Mouse (Mus musculus): ENCODE measurements around the gene Bod1. TPM values are rescaled to one million over a fixed set of nuclear protein-coding genes. Genes with fewer than 3 reads are reported as not detected.

Gene Bod1
- total and polyA plus RNA-seq, 2 experiments from 2014 or later, result 69.9 to 96.1 TPM

DNA sequence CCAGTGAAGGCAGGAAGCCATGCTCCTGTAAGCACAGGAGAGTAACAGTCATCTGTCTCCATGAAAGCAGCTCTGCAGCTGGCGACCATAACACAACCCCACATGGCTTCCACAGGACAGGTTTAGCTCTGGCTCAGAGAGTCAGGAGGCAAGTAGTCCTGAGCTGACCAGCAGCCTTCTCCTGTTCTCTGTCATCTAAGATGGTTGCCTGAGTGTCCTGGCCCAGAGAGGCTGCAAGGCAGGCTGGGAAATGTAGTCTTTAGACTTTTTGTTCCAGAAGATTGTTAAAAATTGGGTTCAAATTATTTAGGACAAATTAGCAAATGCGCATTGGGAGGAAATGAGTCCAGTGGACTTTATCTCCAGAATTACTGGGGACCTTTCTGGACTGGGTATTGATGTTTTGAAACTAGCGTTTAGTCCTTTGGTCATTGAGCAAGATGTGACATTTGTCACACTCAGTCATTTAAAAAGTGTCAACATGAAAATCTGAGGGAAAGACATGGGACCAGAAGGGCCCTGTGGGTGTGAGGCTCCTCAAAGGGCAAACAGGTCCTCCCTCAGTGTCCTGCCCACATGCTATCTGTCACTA, 5.1 kb upstream of the Bod1 start:
- WGBS, result 90% methylated on average over 3 of the region's 3 CpGs
- Histone ChIP-seq H3K4me1 (ENCODE audit: control insufficient read depth, insufficient read depth) (0 out of 2 replicates have a peak, but pooled peaks cover 5% of the 10 kb centered on the region), H3K9me3 (replicated peaks; ENCODE audit: control insufficient read depth, low read length) (no peaks in the 10 kb centered on the region), H3K4me2 (ENCODE audit: low read depth, low read length) (no peak overlapping the region), H3K4me3 (ENCODE audit: low read depth, low read length) (no peak overlapping the region), H3K9ac (replicated peaks; ENCODE audit: low read depth, low read length) (no peak overlapping the region), H3K27ac (ENCODE audit: low read depth) (no peak overlapping the region), H3K27me3 (ENCODE audit: control insufficient read depth, insufficient read depth, low read length) (no peaks in the 10 kb centered on the region), H3K36me3 (replicated peaks; ENCODE audit: control insufficient read depth, insufficient read depth, low read length) (no peaks in the 10 kb centered on the region)
- ATAC-seq (ENCODE audit: insufficient read depth, low read depth) (no peak), DNase-seq (ENCODE audit: low spot score) (no peak)
- TF ChIP-seq CTCF (IDR thresholded peaks at IDR 0.05; ENCODE audit: low read depth), result no peak
- TF ChIP-seq EP300 (IDR thresholded peaks at IDR 0.05; ENCODE audit: low read depth), result no peak

DNA sequence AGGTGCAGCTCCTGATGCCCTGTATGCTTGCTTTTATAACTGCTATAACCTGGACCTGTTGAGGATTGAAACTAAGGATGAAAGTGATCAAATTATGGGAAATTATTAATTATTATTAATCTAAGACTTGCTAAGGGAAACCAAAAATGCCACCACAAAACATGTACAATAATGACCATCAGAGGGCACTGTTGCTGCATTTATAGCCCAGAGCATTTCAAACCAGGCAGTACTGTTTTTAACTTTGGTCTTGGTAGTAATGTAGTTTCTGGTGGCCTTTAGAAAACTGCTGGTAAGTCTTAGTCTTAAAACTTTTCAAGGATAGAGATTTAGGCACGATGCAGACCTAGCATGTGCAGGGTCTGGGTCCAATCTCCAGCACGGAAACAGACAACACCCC, 3.7 kb upstream of the Bod1 start:
- Histone ChIP-seq H3K4me3 (ENCODE audit: low read depth, low read length) (no peak overlapping the region), H3K27ac (ENCODE audit: low read depth) (no peak overlapping the region), H3K4me1 (ENCODE audit: control insufficient read depth, insufficient read depth) (0 out of 2 replicates have a peak, but pooled peaks cover 8% of the 10 kb centered on the region), H3K9me3 (replicated peaks; ENCODE audit: control insufficient read depth, low read length) (no peaks in the 10 kb centered on the region), H3K4me2 (ENCODE audit: low read depth, low read length) (no peak overlapping the region), H3K27me3 (ENCODE audit: control insufficient read depth, insufficient read depth, low read length) (no peaks in the 10 kb centered on the region), H3K36me3 (replicated peaks; ENCODE audit: control insufficient read depth, insufficient read depth, low read length) (no peaks in the 10 kb centered on the region), H3K9ac (replicated peaks; ENCODE audit: low read depth, low read length) (no peak overlapping the region)
- no peak for ATAC-seq (ENCODE audit: insufficient read depth, low read depth)
- peak; percentile 65 for DNase-seq (ENCODE audit: low spot score)
- TF ChIP-seq CTCF (IDR thresholded peaks at IDR 0.05; ENCODE audit: low read depth) (peak; percentile 74), EP300 (IDR thresholded peaks at IDR 0.05; ENCODE audit: low read depth) (no peak)
- WGBS, result 48% methylated on average over 2 of the region's 2 CpGs

DNA sequence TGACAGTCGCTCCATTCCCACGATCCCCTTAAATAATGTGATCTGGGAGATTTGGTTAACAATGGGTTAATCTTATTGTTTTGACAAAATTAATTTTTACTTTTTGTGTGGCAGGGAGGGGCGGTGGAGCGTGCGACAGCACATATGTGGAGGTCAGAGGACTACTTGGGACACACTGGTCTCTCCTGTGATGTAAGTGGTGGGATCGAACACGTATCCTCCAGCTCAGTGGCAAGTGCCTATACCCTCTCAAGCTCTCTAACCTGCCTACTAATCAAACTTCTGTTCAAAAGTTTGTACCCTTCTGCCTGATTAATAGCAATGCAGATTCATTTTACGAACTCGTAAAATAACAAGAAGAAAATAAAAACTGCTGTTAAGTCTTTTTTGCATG, 482 bp upstream of the Bod1 start:
- H3K4me1 ChIP-seq (ENCODE audit: control insufficient read depth, insufficient read depth), result 0 out of 2 replicates have a peak, but pooled peaks cover 8% of the 10 kb centered on the region
- peaks cover 18% of the 10 kb centered on the region for H3K36me3 ChIP-seq (replicated peaks; ENCODE audit: control insufficient read depth, insufficient read depth, low read length)
- TF ChIP-seq EP300 (IDR thresholded peaks at IDR 0.05; ENCODE audit: low read depth), result no peak
- no peak for TF ChIP-seq CTCF (IDR thresholded peaks at IDR 0.05; ENCODE audit: low read depth)
- peak overlapping the region; percentile 82 for H3K4me3 ChIP-seq (ENCODE audit: low read depth, low read length)
- H3K27ac ChIP-seq (ENCODE audit: low read depth), result 0 out of 2 replicates have a peak overlapping the region, but pooled peaks have one; percentile 15
- no peaks in the 10 kb centered on the region for H3K27me3 ChIP-seq (ENCODE audit: control insufficient read depth, insufficient read depth, low read length)
- DNase-seq (ENCODE audit: low spot score) (no peak), ATAC-seq (ENCODE audit: insufficient read depth, low read depth) (no peak)
- H3K9ac ChIP-seq (replicated peaks; ENCODE audit: low read depth, low read length), result peak overlapping the region; percentile 80
- no peaks in the 10 kb centered on the region for H3K9me3 ChIP-seq (replicated peaks; ENCODE audit: control insufficient read depth, low read length)
- WGBS, result 12% methylated on average over 9 of the region's 9 CpGs
- peak overlapping the region; percentile 70 for H3K4me2 ChIP-seq (ENCODE audit: low read depth, low read length)

DNA sequence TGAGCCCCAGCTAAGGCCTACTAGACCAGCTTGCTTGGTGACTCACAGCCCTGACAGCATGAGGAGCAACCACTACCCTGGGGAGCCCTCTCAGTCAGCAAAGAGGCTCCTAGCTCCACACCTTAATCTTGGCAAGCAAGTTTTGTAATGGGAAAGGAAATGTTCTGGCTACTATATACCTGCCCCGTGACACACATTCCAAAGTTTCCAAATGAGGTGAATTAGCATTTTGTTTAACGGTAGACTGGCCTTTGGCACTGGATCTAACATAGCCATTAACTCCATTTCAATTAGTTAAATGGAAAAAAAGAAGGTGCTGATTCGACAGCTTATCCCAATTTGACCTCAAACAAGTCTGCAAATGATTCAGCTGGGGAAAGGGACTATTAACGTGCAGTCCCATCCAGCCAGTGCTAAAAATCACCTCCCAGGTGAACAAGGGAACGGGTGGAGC, 1.2 kb downstream of the Bod1 start:
- peak overlapping the region; percentile 85 for H3K4me2 ChIP-seq (ENCODE audit: low read depth, low read length)
- H3K4me1 ChIP-seq (ENCODE audit: control insufficient read depth, insufficient read depth), result 0 out of 2 replicates have a peak, but pooled peaks cover 8% of the 10 kb centered on the region
- no peaks in the 10 kb centered on the region for H3K9me3 ChIP-seq (replicated peaks; ENCODE audit: control insufficient read depth, low read length)
- peak overlapping the region; percentile 30; the same call in 1 of the 2 replicates for H3K27ac ChIP-seq (ENCODE audit: low read depth)
- no peak overlapping the region for H3K9ac ChIP-seq (replicated peaks; ENCODE audit: low read depth, low read length)
- WGBS, result 66% methylated on average over 5 of the region's 5 CpGs
- H3K36me3 ChIP-seq (replicated peaks; ENCODE audit: control insufficient read depth, insufficient read depth, low read length), result peaks cover 34% of the 10 kb centered on the region
- DNase-seq (ENCODE audit: low spot score) (no peak), ATAC-seq (ENCODE audit: insufficient read depth, low read depth) (no peak)
- H3K27me3 ChIP-seq (ENCODE audit: control insufficient read depth, insufficient read depth, low read length), result no peaks in the 10 kb centered on the region
- H3K4me3 ChIP-seq (ENCODE audit: low read depth, low read length), result no peak overlapping the region
- TF ChIP-seq EP300 (IDR thresholded peaks at IDR 0.05; ENCODE audit: low read depth), result no peak
- TF ChIP-seq CTCF (IDR thresholded peaks at IDR 0.05; ENCODE audit: low read depth), result no peak

DNA sequence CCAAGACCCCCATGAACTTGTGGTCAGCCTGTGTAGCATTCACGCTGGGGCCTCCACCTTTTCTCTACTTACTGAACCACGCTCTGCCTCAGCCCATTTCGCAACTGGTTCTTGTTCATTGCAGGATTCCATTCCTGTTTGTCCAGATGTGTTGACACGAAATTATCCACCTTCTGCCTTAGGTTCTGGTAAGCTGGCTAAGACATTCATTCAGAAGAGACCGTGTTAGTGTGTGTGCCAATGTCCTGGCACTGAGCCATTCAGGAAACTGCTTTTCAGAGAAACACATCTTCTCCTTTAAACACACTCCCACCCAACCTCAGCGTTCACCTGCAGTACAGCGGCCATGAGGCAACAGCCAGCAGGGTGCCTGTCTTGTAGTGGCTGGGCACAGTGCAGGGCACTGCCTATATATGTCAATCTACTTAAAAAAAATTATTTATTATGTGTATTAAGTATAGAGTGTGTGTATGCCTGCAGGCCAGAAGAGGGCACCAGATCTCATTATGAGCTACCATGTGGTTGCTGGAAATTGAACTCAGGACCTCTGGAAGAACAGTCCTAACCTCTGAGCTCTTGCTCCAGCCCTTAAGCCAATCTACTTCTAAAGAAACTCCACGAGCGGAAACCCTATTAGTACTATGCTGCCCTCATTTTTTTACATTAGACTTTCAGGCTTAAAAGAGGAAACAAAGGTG, 2.4 kb downstream of the Bod1 start:
- H3K4me3 ChIP-seq (ENCODE audit: low read depth, low read length), result no peak overlapping the region
- 93% methylated on average over 9 of the region's 9 CpGs for WGBS
- H3K9me3 ChIP-seq (replicated peaks; ENCODE audit: control insufficient read depth, low read length), result no peaks in the 10 kb centered on the region
- no peak overlapping the region for H3K9ac ChIP-seq (replicated peaks; ENCODE audit: low read depth, low read length)
- H3K4me1 ChIP-seq (ENCODE audit: control insufficient read depth, insufficient read depth), result 0 out of 2 replicates have a peak, but pooled peaks cover 8% of the 10 kb centered on the region
- H3K36me3 ChIP-seq (replicated peaks; ENCODE audit: control insufficient read depth, insufficient read depth, low read length), result peaks cover 45% of the 10 kb centered on the region
- H3K27me3 ChIP-seq (ENCODE audit: control insufficient read depth, insufficient read depth, low read length), result no peaks in the 10 kb centered on the region
- ATAC-seq (ENCODE audit: insufficient read depth, low read depth) (no peak), DNase-seq (ENCODE audit: low spot score) (no peak)
- H3K27ac ChIP-seq (ENCODE audit: low read depth), result no peak overlapping the region
- H3K4me2 ChIP-seq (ENCODE audit: low read depth, low read length), result no peak overlapping the region
- no peak for TF ChIP-seq EP300 (IDR thresholded peaks at IDR 0.05; ENCODE audit: low read depth)
- TF ChIP-seq CTCF (IDR thresholded peaks at IDR 0.05; ENCODE audit: low read depth), result 0 out of 2 replicates have a peak, but pooled peaks have one; percentile 13

Measured in heart, postnatal 0 days (tissue).